Mouse (Mus musculus): ENCODE measurements around the gene Sprr2d. TPM values are rescaled to one million over a fixed set of nuclear protein-coding genes. Genes with fewer than 3 reads are reported as not detected.

Gene Sprr2d
- polyA plus RNA-seq (2012; rRNA removed): not detected in 2 replicates

DNA sequence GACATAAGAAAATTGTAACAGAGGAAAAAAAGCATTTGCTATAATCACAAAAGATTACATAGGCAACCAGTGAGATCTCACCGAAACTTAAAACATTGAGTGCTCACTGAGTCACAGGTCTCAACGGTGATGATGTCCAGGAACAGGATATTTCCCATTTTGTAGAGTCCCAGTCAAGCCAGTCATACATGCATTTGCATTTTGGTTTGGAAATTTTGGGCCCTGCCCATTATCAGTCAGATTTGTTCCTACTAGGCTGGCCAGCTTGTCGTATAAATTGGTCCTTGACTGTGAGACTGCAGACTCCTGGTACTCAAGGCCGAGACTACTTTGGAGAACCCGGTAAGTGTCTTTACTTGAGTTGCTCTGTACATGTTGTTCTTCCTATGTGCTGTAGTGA lies at the start of gene Sprr2d:
Gene Sprr2d, plus strand, starts transcription at position 301 of the 400 bp plus-strand sequence.
- no peaks in the 10 kb centered on the region for H3K4me1 ChIP-seq (ENCODE audit: control insufficient read depth, insufficient read depth, low read length)
- H3K4me3 ChIP-seq (ENCODE audit: insufficient read depth, low read length): no peak within 1 kb of the TSS
- no peak within 1 kb of the TSS for H3K27ac ChIP-seq (ENCODE audit: insufficient read depth, low read length)
- TF ChIP-seq POLR2A (IDR thresholded peaks at IDR 0.05; ENCODE audit: extremely low read depth, insufficient read depth, low read length) (no peak), CTCF (IDR thresholded peaks at IDR 0.05; ENCODE audit: extremely low read depth, insufficient read depth, low read length) (no peak)

DNA sequence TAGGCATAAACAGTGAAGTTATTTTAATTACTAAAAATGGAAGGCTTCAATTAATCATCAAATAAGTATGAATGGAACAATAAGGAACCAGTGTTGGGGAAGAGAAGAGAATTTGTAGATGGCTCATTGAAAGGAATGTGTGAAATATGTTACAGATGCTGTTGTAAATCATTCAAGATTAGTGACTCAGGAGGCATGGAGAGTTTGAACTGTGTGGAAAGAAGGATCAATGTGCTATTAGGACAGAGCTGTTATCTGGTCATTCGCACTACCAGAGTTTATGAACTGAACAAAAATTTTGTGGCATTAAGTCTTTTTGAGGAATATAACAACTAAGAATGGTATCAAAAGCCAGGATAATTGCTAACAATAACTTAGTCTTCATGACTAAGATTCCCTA lies 31.5 kb upstream of the Sprr2d start:
- no peak for TF ChIP-seq POLR2A (IDR thresholded peaks at IDR 0.05; ENCODE audit: extremely low read depth, insufficient read depth, low read length)
- no peak for TF ChIP-seq CTCF (IDR thresholded peaks at IDR 0.05; ENCODE audit: extremely low read depth, insufficient read depth, low read length)
- Histone ChIP-seq H3K4me3 (ENCODE audit: insufficient read depth, low read length) (no peak overlapping the region), H3K4me1 (ENCODE audit: control insufficient read depth, insufficient read depth, low read length) (no peaks in the 10 kb centered on the region), H3K27ac (ENCODE audit: insufficient read depth, low read length) (no peak overlapping the region)

DNA sequence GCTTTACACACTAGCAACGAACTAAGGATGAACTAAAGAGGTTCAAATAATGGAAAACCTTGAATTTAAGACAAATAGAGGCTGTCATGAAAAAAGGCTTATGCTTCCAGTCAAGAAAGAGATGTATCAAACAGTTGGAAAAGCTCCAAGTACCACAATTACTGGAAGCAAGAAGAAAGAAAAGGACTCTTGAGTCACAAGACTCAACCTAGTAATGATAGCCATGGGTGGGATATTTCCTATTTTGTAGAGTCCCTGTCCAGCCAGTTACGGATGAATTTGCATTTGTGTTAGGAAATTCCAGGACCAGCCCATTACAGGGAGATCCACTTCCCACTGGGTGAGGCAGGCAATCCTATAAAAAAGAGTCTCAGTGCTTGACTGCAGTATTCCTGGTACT lies 22.6 kb upstream of the Sprr2d start, which contains the start of gene Sprr2b:
Gene Sprr2b, plus strand, starts transcription at position 301 of the 400 bp plus-strand sequence.
- no peaks in the 10 kb centered on the region for H3K4me1 ChIP-seq (ENCODE audit: control insufficient read depth, insufficient read depth, low read length)
- no peak within 1 kb of the TSS for H3K4me3 ChIP-seq (ENCODE audit: insufficient read depth, low read length)
- no peak for TF ChIP-seq CTCF (IDR thresholded peaks at IDR 0.05; ENCODE audit: extremely low read depth, insufficient read depth, low read length)
- TF ChIP-seq POLR2A (IDR thresholded peaks at IDR 0.05; ENCODE audit: extremely low read depth, insufficient read depth, low read length): no peak
- no peak within 1 kb of the TSS for H3K27ac ChIP-seq (ENCODE audit: insufficient read depth, low read length)

DNA sequence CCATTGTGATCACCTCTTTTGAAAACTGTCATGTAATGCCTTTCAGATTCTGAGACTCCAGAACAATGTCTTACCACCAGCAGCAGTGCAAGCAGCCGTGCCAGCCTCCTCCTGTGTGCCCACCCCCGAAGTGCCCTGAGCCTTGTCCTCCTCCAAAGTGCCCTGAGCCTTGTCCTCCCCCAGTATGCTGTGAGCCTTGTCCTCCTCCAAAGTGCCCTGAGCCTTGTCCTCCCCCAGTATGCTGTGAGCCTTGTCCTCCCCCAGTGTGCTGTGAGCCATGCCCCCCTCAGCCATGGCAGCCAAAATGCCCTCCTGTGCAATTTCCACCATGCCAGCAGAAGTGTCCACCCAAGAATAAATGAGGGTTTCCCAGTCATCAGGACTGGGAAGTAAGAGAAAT lies 21.6 kb upstream of the Sprr2d start:
- TF ChIP-seq POLR2A (IDR thresholded peaks at IDR 0.05; ENCODE audit: extremely low read depth, insufficient read depth, low read length) (no peak), CTCF (IDR thresholded peaks at IDR 0.05; ENCODE audit: extremely low read depth, insufficient read depth, low read length) (no peak)
- Histone ChIP-seq H3K4me3 (ENCODE audit: insufficient read depth, low read length) (no peak overlapping the region), H3K4me1 (ENCODE audit: control insufficient read depth, insufficient read depth, low read length) (no peaks in the 10 kb centered on the region), H3K27ac (ENCODE audit: insufficient read depth, low read length) (no peak overlapping the region)

DNA sequence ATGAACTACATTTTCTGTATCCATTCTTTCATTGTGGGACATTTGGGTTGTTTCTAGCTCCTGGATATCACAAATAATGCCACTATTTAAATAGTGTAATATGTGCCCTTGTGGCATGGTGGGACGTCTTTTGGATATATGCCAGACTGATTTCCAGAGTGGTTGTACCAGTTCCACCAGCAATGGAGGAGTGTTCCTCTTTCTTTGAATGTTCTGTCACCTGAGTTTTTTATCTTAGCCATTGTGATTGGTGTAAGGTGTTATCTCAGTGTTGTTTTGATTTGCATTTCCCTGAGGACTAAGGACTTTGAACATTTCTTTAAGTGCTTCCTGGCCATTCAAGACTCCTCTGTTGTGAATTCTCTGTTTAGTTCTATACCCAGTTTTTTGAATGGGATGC lies 2.7 kb upstream of the Sprr2d start:
- Histone ChIP-seq H3K4me3 (ENCODE audit: insufficient read depth, low read length) (no peak overlapping the region), H3K27ac (ENCODE audit: insufficient read depth, low read length) (no peak overlapping the region)
- TF ChIP-seq CTCF (IDR thresholded peaks at IDR 0.05; ENCODE audit: extremely low read depth, insufficient read depth, low read length) (no peak), POLR2A (IDR thresholded peaks at IDR 0.05; ENCODE audit: extremely low read depth, insufficient read depth, low read length) (no peak)

DNA sequence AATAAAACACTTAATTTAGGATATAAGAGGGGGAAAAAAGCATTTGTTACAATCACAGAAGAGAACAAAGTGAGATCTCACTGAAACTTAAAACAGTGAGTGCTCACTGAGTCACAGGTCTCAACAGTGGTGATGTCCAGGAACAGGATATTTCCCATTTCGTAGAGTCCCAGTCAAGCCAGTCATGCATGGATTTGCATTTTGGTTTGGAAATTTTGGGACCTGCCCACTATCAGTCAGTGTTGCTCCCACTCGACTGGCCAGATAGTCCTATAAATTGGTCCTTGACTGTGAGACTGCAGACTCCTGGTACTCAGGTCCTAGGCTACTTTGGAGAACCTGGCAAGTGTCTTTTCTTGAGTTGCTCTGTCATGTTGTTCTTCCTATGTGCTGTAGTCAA lies 12.9 kb downstream of the Sprr2d start, which contains the start of gene Sprr2e:
Gene Sprr2e, plus strand, starts transcription at position 301 of the 400 bp plus-strand sequence.
- H3K4me3 ChIP-seq (ENCODE audit: insufficient read depth, low read length): no peak within 1 kb of the TSS
- no peak within 1 kb of the TSS for H3K27ac ChIP-seq (ENCODE audit: insufficient read depth, low read length)
- no peaks in the 10 kb centered on the region for H3K4me1 ChIP-seq (ENCODE audit: control insufficient read depth, insufficient read depth, low read length)
- no peak for TF ChIP-seq POLR2A (IDR thresholded peaks at IDR 0.05; ENCODE audit: extremely low read depth, insufficient read depth, low read length)
- no peak for TF ChIP-seq CTCF (IDR thresholded peaks at IDR 0.05; ENCODE audit: extremely low read depth, insufficient read depth, low read length)

More for the DNA sequence above, 2.7 kb upstream of the Sprr2d start:
- no peaks in the 10 kb centered on the region for H3K4me1 ChIP-seq (ENCODE audit: control insufficient read depth, insufficient read depth, low read length)

DNA sequence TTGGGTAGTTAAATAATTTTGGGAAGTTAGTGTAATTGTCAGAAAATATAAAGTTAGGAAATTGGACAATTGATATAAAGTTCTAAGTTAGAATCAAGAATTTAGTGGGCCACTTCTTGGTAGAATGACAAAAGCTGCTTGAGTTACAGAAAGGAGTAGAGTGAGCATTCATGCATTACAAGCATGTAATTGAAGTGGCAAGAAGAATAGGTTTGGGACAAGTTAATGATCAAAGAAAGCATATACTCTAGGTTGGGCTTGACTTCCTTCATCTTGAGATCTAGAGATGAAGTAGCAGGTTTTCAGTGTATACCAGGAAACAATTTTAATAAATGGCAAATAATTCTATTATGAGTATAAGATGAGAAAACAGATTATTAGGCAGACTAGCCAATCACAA lies 22.7 kb downstream of the Sprr2d start:
- Histone ChIP-seq H3K4me3 (ENCODE audit: insufficient read depth, low read length) (no peak overlapping the region), H3K4me1 (ENCODE audit: control insufficient read depth, insufficient read depth, low read length) (no peaks in the 10 kb centered on the region), H3K27ac (ENCODE audit: insufficient read depth, low read length) (no peak overlapping the region)
- TF ChIP-seq POLR2A (IDR thresholded peaks at IDR 0.05; ENCODE audit: extremely low read depth, insufficient read depth, low read length): no peak
- no peak for TF ChIP-seq CTCF (IDR thresholded peaks at IDR 0.05; ENCODE audit: extremely low read depth, insufficient read depth, low read length)

DNA sequence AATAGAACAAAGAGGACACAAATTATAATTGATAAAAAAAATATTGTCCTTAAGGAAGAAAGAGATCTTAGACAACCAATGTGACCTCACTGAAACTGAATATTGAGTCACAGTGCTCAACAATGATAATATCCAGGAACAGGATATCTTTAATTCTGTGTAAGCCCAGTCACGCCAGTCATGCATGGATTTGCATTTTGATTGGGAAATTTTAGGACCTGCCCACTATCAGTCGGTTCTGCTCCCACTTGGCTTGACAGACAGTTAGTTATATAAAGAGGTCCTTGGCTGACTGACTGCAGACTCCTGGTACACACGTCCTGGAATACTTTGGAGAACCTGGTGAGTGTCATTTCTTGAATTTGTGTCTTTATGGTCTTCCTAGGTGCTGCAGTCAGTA lies 25.9 kb downstream of the Sprr2d start, which contains the start of gene Sprr2f:
Gene Sprr2f, plus strand, starts transcription at position 301 of the 400 bp plus-strand sequence.
- TF ChIP-seq POLR2A (IDR thresholded peaks at IDR 0.05; ENCODE audit: extremely low read depth, insufficient read depth, low read length) (no peak), CTCF (IDR thresholded peaks at IDR 0.05; ENCODE audit: extremely low read depth, insufficient read depth, low read length) (no peak)
- Histone ChIP-seq H3K4me3 (ENCODE audit: insufficient read depth, low read length) (no peak within 1 kb of the TSS), H3K27ac (ENCODE audit: insufficient read depth, low read length) (no peak within 1 kb of the TSS), H3K4me1 (ENCODE audit: control insufficient read depth, insufficient read depth, low read length) (no peaks in the 10 kb centered on the region)

DNA sequence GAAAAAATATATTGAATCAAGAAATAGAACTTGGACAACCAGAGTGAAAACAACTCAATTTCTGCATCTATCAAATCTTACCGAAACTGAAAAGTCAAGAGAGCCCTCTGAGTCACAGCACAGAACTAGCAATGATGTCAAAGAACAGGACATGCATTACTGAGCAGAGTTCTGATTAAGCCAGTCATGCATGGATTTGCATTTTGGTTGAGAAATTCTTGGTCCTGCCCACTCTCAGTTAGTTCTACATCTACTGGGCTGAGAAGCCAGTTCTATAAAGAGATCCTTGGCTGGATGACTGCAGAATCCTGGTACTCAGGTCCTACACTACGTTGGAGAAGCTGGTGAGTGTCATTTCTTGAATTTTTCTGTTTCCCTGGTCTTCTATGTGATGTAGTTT lies 34.7 kb downstream of the Sprr2d start:
- H3K27ac ChIP-seq (ENCODE audit: insufficient read depth, low read length): no peak overlapping the region
- no peak overlapping the region for H3K4me3 ChIP-seq (ENCODE audit: insufficient read depth, low read length)
- TF ChIP-seq POLR2A (IDR thresholded peaks at IDR 0.05; ENCODE audit: extremely low read depth, insufficient read depth, low read length) (no peak), CTCF (IDR thresholded peaks at IDR 0.05; ENCODE audit: extremely low read depth, insufficient read depth, low read length) (no peak)
- H3K4me1 ChIP-seq (ENCODE audit: control insufficient read depth, insufficient read depth, low read length): no peaks in the 10 kb centered on the region

DNA sequence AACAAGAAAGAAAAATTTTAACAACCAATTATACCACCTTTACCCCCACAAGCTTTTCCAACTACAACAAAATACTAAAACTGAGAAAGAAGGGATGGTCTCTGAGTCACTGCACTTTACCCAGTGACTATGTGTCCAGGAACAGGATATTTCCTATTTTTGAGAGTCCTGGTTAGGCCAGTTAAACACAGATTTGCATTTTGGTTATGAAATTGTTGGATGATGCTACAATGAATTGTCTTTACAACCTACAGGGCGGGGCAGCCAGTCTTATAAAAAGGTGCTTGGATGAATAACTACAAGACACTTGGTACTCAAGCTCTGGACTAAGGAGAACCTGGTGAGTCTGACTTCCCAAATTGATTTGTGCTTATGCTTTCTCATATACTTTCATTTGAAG lies 46.4 kb downstream of the Sprr2d start, which contains the start of gene Sprr2h:
Gene Sprr2h, plus strand, starts transcription at position 301 of the 400 bp plus-strand sequence.
- no peaks in the 10 kb centered on the region for H3K4me1 ChIP-seq (ENCODE audit: control insufficient read depth, insufficient read depth, low read length)
- H3K27ac ChIP-seq (ENCODE audit: insufficient read depth, low read length): no peak within 1 kb of the TSS
- TF ChIP-seq CTCF (IDR thresholded peaks at IDR 0.05; ENCODE audit: extremely low read depth, insufficient read depth, low read length) (no peak), POLR2A (IDR thresholded peaks at IDR 0.05; ENCODE audit: extremely low read depth, insufficient read depth, low read length) (no peak)
- H3K4me3 ChIP-seq (ENCODE audit: insufficient read depth, low read length): no peak within 1 kb of the TSS

Other genes with a start within 250 kb of the Sprr2d start
- gene Prr9, start 215.2 kb upstream of the Sprr2d start, polyA plus RNA-seq (2012; rRNA removed): not detected in 2 replicates
- gene Lelp1, start 196.4 kb upstream of the Sprr2d start, polyA plus RNA-seq (2012; rRNA removed): not detected in 2 replicates
- gene Sprr2a1, start 123.3 kb upstream of the Sprr2d start, polyA plus RNA-seq (2012; rRNA removed): 0.06 TPM in 1 of 2 replicates, not detected in the other
- 1.8 and 3.8 TPM in 2 replicates for gene Sprr2a2, start 123.2 kb upstream of the Sprr2d start, polyA plus RNA-seq (2012; rRNA removed)
- gene Sprr2a3, start 53.7 kb upstream of the Sprr2d start, polyA plus RNA-seq (2012; rRNA removed): 0.11 TPM in 1 of 2 replicates, not detected in the other
- gene Sprr2b, start 22.5 kb upstream of the Sprr2d start, polyA plus RNA-seq (2012; rRNA removed): not detected in 2 replicates
- gene Sprr2e, start 13.0 kb downstream of the Sprr2d start, polyA plus RNA-seq (2012; rRNA removed): not detected in 2 replicates
- not detected in 2 replicates for gene Sprr2f, start 26.0 kb downstream of the Sprr2d start, polyA plus RNA-seq (2012; rRNA removed)
- not detected in 2 replicates for gene Sprr2h, start 46.5 kb downstream of the Sprr2d start, polyA plus RNA-seq (2012; rRNA removed)
- gene Sprr2i, start 68.9 kb downstream of the Sprr2d start, polyA plus RNA-seq (2012; rRNA removed): not detected in 2 replicates
- gene Sprr2j-ps, start 78.9 kb downstream of the Sprr2d start, polyA plus RNA-seq (2012; rRNA removed): not detected in 2 replicates
- gene Gm9774, start 90.3 kb downstream of the Sprr2d start, polyA plus RNA-seq (2012; rRNA removed): 11.5 TPM in 2 replicates
- not detected in 2 replicates for gene Sprr2k, start 93.4 kb downstream of the Sprr2d start, polyA plus RNA-seq (2012; rRNA removed)
- gene Sprr1b, start 99.6 kb downstream of the Sprr2d start, polyA plus RNA-seq (2012; rRNA removed): not detected in 2 replicates
- gene Sprr3, start 119.6 kb downstream of the Sprr2d start, polyA plus RNA-seq (2012; rRNA removed): not detected in 2 replicates
- 0.26 and 0.42 TPM in 2 replicates for gene Sprr1a, start 146.8 kb downstream of the Sprr2d start, polyA plus RNA-seq (2012; rRNA removed)
- gene Sprr4, start 161.4 kb downstream of the Sprr2d start, polyA plus RNA-seq (2012; rRNA removed): not detected in 2 replicates
- gene 2310046K23Rik, start 195.4 kb downstream of the Sprr2d start, polyA plus RNA-seq (2012; rRNA removed): not detected in 2 replicates
- gene Ivl, start 234.6 kb downstream of the Sprr2d start, polyA plus RNA-seq (2012; rRNA removed): not detected in 2 replicates
- not detected in 2 replicates for gene Smcp, start 249.9 kb downstream of the Sprr2d start, polyA plus RNA-seq (2012; rRNA removed)

Data from cortical plate, adult 2 months (tissue).